Mouse (Mus musculus) brain, adult 10 weeks (tissue): ENCODE measurements around the gene Gm6096. TPM values are rescaled to one million over a fixed set of nuclear protein-coding genes. Genes with fewer than 3 reads are reported as not detected.

Source experiments
- polyA plus RNA-seq: library from polyadenylated mRNA; stranded (reverse); fragments of 350-450 nt; fragmentation: Illumina TruSeq; extraction: RNeasy Lipid Tissue Mini Kit (QIAGEN cat#74804); gene quantifications from one replicate; pipeline ENCODE4 v1.2.3, GENCODE M21; 2015; ENCODE audit warnings: low read depth, low replicate concordance

Gm6096 gene
- polyA plus RNA-seq: not detected

DNA sequence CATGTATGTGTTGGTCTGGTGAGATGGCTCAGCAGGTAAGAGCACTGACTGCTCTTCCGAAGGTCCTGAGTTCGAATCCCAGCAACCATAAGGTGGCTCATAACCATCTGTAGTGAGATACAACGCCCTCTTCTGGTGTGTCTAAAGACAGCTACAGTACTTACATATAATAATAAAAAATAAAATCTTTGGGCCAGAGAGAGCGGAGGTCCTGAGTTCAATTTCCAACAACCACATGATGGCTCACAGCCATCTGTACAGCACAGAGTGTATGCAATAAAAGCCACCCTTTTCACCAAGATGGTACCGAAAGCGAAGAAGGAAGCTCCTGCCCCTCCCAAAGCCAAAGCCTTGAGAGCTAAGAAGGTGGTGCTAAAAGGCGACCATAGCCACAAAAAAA, at the start of gene Gm6096:
Gene Gm6096 (plus strand): TSS at position 301 of the 400 bp plus-strand sequence.

GRCm38 (mm10) chr7:34230116-34230515, 20.7 kb upstream of the Gm6096 start, which contains the start of gene Gpi1:
Gene Gpi1, minus strand, starts transcription at chr7:34230336.

Other genes starting within 250 kb of the Gm6096 start
- gene Scgb2b27, start 237.1 kb upstream of the Gm6096 start, polyA plus RNA-seq: not detected
- gene Scgb1b27, start 229.6 kb upstream of the Gm6096 start, polyA plus RNA-seq: not detected
- not detected for gene Scgb1b30, start 155.6 kb upstream of the Gm6096 start, polyA plus RNA-seq
- gene Wtip, start 117.8 kb upstream of the Gm6096 start, polyA plus RNA-seq: 9.7 TPM
- 122 TPM for gene Uba2, start 81.4 kb upstream of the Gm6096 start, polyA plus RNA-seq
- gene Pdcd2l, start 54.4 kb upstream of the Gm6096 start, polyA plus RNA-seq: 33.6 TPM
- 641 TPM for gene Gpi1, start 20.7 kb upstream of the Gm6096 start, polyA plus RNA-seq
- 25.7 TPM for gene 4931406P16Rik, start 62.5 kb downstream of the Gm6096 start, polyA plus RNA-seq
- 64.7 TPM for gene Lsm14a, start 142.3 kb downstream of the Gm6096 start, polyA plus RNA-seq